Mouse (Mus musculus): ENCODE measurements around the gene Galnt17. TPM values are rescaled to one million over a fixed set of nuclear protein-coding genes. Genes with fewer than 3 reads are reported as not detected.

Galnt17 gene
- polyA plus RNA-seq, 1 experiment = 1.7 TPM

DNA sequence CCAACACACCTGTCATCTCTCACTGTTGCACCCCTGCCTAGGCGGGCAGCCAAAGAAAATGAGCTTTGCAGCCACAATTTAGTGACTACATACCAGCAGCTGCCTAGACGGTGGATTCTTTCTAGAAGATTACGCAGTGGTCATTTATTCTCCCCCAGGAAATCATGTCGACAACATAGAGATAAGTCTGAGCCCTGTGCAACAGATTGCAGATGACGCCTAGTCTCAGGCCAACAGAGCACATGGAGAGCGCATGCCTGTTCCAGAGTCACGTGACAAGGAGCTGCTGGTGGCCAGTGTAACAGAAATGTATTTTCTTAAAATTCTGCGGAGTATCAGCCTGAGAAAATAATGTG, 380.5 kb downstream of the Galnt17 start:
- DNase-seq (ENCODE audit: low read depth) = no peak

DNA sequence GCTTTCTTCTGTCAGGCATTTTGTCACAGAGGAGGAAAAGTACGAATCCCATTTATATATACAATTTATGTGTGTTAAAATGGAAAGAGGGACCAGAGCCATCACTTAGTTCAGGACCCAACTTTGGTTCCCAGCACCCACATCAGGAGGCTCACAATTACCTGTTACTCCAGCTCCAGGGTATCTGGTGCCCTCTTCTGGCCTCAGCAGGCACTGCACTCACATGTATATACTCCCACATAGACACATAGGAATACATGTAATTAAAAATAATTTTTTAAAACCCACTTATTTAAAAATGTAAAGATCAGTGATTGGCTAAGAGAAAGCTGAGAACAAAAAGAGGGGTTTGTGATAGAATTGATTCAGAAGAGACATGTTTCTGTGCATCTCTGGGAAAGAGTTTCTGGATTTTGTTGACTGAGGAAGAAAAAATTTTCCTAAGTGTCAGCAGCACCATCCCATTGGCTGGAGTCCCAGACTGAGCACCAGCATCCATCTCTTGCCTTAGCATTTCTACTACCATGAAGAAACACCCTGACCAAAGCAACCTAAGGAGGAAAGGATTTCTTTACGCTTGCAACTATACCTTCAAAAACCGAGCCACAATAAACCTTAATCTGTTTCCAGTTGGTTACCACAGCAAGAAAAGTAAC, 381.0 kb downstream of the Galnt17 start:
- DNase-seq (ENCODE audit: low read depth) = no peak

DNA sequence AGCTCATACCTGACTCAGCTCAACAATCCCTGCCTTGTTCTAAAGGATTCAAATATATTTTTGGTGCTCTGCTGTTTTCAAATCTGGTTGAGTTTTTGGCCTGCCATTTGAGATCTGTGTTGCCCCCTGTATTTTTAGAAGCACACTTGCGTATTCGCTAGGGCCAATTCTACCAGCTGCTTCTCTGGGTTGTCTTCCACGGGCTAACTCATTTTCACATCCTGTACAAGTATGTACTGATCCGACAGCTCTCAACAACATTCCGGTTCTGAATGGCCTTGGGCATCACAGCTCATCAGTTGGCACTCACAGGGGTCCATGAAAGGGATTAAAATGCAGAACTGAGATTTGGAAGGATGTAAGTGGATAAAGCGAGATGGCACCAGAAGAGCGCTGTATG, 382.6 kb downstream of the Galnt17 start:
- DNase-seq (ENCODE audit: low read depth) = no peak

DNA sequence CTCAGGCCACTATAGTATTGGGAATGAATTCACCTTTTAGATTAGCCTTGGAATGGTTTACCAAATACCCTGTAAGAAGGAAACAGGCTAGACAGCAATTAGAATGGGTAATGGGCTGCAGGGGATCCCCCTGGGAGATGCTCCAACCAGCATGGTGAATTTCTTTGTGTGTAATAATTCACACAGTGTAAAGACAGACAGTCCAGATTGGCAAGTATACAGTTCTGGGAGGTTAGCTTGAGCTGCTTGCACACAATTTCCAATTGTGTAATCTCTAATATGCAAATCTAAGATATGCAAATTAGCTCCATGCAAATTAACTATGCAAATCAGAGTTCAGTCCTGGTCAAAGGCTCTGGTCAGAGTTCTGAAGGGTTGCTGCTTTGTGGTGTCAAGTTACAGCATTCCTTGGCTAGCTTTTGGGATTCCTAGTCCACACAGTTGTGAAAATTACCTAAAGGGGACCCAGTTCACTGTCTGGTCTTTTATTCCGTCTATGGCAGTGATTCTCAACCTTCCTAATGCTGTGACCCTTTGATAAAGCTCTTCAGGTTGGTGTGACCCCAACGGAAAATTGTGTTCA, 384.0 kb downstream of the Galnt17 start:
- DNase-seq (ENCODE audit: low read depth) = no peak

DNA sequence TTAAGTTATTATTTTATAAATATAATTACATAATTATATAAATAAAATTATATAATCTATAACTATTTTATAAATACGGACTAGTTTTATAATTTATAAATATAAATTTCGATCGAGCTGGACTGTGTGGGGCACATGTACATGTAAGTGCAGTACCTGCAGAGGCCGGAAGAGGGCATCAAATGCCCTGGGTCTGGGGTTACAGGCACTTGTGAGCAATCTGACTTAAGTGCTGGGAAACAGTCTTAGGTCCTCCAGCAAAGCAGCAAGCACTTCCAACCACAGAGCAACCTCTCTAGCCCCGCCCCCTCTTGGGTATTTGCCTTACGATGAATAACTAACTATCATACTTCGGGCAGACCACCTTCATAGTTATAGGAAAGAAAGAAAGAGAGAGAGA, 388.3 kb downstream of the Galnt17 start:
- DNase-seq (ENCODE audit: low read depth) = no peak

DNA sequence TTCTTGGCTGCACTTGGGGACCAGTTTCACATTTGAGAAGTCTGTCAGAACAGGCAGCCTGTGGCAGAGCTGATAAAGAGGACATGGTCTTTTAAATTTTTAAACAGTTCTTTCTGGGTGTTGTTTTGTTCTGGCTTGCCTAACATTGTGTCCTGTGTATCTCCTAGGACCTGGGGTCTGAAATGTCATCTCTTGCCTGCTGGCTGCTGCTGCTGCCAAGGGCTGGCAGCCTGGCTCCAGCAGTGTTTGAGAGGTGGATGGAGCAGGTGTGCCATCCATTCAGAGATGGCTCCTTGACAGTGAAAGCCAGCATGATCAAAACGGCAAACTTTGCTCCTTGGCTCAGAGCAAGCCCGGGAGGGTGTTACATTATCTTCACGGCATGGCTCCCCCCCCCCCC, 393.7 kb downstream of the Galnt17 start:
- no peak for DNase-seq (ENCODE audit: low read depth)

DNA sequence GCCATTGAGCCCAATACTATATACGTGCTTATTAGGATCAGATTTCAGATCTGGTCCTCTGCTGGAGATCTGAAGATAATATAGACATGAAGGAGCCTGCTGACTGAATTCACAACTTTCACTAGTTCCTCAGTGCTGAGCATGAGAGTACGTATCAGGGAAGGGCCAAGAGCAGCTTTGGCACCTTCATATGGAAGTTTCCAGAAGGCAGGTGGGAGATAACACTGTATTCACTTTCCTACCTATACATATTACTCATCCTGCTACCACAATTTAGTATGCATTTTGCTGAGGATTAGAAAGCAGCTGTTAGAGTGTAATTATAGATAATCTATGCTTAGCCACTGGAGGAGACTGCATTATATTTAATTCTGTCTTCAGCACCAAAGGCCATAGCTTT, 396.7 kb downstream of the Galnt17 start:
- no peak for DNase-seq (ENCODE audit: low read depth)

DNA sequence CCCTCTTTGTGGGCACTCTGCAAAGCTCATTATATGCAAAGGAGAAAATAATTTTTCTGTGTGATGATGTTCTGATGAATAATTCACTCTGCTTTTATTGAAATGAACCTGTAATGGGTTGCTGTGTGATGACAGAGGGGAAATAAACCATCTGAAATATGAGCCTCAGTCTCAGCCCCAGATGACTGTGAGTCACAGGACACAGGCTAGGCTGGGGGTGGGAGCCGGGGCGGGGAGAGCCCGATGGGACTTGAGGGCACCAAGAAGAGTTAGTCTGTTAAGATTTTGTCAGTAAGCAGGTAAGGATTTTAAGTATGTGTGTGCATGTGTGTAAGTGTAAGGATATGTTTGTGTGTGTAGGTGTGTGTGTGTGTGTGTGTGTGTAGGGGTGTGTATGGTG, 406.6 kb downstream of the Galnt17 start:
- no peak for DNase-seq (ENCODE audit: low read depth)

DNA sequence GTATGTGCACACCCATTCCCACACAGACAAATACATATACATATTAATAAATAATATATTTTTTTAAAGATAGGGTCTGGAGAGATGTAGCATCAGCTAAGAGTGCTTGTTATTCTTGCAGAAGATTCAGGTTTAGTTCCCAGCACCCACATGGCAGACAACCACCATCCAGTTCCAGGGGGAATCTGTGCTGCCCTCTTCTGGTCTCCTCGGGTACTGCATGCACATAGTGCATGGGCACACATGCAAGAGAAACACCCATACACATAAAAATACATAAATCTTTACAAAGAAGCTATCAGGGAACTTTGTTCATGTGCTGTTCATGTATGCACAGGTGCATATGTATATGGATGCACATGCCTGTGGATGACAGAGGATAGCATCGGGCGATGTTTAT, 412.3 kb downstream of the Galnt17 start:
- no peak for DNase-seq (ENCODE audit: low read depth)

DNA sequence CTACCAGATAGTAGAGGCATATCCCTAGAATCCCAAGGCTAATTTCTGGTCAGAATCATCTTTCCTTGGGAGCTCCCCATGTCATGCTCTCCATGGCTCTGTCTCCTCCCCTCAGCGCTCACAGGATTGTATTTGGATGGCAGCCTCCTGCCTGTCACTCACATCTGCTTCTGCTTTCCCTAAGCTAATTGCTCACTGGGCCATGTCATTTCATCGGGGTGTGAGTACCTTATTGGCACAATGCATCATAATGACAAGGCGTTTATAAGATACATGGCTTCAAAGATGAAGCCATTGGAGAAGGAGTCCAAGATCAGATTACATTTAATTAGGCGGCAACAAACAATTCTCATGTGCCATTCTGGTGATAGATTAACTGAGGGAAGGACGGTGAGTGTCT, 416.6 kb downstream of the Galnt17 start:
- no peak for DNase-seq (ENCODE audit: low read depth)

DNA sequence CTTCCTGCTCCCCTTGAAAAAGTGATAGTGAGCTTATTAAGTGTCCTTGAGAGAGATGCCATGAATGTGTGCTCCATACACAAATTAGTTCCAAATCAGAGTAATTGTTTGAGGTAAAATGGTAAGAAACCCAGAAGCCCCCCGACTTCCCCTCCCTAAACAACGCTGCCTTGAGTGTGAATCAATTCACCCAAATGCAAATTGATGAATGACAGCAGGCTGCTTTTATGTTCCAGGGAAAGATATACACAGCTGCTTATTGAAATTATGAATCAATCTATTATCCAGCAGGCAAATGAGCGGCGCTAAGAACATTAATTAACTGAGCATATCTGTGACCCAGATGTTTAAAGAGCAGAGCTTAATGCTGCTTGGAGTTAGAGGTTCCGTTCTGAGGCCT, 428.0 kb downstream of the Galnt17 start:
- no peak for DNase-seq (ENCODE audit: low read depth)

DNA sequence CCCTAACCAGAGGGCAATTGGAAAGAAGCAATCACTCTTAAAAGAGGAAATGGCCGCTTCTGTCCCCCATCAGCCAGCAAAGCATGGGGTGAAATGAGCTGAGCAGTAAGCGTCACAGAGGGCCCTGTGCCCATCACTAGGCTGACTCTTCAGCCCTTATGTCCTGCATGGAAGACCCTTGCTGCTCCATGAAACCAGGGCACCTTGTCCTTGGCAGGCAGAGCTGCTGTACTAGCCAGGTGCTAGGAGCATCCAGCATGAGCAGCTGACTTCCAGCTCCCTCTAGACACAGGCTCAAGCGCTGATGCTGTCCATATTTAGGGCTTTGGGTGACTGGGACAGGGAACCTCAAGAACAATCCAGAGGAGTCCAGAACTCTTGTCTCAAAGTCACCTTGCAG, 432.9 kb downstream of the Galnt17 start:
- DNase-seq (ENCODE audit: low read depth) = no peak

DNA sequence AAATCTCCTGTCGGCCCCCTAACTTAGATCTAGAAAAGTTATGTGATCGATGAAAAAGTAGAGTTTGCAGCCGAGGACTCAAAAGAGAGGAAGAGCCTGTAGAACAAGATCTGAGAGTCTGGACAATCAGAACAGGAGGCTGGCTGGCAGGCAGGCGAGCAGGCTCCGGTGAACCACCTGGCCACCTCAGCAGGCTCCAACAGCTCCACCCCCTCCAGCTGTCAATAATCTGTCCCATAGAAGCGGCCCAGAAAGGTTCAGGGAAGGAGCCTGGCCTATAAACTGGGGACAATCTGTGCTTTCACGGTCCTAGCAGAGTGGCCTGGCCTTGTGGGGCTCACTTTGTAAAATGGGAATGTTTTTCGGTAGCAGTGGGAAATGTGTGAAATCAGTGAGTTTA, 437.2 kb downstream of the Galnt17 start:
- DNase-seq (ENCODE audit: low read depth) = no peak

DNA sequence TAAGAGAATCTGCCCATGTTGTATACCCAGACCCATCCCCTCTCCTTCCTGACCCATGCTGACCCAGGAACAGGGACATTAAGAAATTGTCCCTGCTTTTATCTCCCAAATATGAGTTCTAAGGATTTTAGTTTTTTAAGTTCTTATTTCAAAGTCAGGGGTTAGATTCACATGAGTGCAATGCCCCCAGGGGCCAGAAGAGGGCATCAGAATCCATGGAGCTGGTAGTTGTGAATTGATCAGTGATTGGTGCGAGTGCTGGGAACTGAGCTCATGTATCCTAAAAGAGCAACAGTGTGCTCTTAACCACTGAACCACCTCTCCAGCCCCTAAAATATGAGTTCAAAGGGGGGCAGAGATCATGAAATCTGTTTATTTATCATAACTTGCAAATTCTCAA, 438.4 kb downstream of the Galnt17 start:
- no peak for DNase-seq (ENCODE audit: low read depth)

DNA sequence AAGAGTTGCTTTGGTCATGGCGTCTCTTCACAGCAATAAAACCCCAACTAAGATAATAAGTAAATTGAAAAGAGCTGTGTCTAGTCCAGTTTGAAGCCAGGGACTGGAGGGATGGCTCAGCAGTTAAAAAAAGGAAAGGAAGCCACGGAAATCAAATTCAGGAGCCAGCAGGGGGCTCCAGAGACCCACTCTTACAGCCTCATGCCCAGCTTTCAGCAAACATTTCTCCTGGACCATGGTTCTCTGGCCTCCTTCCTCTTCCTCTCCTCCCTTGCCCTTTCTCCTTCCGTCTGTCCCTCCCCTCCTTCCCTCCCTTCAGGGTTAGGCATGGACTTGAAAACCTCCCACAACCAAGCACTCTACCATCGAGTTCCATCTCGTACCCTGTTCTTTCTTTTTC, 446.0 kb downstream of the Galnt17 start:
- no peak for DNase-seq (ENCODE audit: low read depth)

DNA sequence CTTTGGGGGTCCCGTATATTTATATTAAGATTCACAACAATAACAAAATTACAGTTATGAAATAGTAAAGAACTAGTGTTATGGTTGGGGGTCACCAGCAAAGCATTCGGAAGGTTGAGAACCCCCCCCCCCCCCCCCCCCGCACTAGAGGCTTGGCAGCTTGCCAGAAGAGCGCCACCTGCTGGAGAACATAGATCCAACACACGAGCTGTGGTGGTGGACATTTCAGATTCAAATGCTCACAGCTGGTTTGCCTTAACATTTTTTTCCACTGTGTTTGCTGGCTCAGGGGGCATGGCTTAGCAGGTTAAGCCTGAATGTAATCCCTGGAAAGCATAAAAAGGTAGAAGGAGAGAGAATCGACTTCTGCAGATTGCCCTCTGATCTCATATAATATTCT, 448.6 kb downstream of the Galnt17 start:
- no peak for DNase-seq (ENCODE audit: low read depth)

DNA sequence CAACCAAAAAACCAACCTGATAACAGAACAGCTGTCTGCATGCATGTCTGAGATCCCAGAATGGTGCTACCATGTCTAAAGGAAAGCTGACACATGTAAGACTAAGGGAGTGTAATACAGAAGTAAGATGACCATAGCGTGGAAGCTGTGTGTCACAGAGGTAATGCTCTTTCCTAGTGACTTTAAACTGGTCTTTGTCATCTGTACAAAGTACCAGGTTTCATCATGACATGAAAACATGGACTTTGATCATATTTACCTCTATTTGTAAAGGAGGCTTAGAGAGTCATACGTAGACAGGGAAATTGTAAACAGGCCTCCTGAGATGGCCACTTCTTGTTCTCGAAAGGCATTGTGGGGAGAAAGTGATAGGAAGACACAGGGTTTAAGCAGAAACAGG, 449.6 kb downstream of the Galnt17 start:
- DNase-seq (ENCODE audit: low read depth) = no peak

DNA sequence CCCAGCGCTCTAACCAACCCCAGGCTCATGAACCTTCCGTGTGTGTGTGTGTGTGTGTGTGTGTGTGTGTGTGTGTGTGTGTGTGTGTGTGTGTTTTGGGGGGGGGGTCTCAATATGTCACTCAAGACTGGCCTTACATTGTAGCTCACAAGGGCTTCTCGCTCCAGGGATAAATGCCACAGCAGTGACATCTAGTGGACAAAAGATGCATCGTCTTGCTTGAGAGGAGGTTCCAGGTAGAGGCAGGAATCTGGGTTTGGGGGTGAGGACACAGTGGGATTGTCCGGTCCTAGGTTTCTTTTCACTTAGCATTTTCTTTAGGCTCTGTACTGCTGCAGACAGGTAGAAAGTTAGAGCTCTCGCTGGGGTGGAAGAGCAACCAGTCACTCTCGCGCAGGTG, 450.1 kb downstream of the Galnt17 start:
- peak; percentile 1 for DNase-seq (ENCODE audit: low read depth)

DNA sequence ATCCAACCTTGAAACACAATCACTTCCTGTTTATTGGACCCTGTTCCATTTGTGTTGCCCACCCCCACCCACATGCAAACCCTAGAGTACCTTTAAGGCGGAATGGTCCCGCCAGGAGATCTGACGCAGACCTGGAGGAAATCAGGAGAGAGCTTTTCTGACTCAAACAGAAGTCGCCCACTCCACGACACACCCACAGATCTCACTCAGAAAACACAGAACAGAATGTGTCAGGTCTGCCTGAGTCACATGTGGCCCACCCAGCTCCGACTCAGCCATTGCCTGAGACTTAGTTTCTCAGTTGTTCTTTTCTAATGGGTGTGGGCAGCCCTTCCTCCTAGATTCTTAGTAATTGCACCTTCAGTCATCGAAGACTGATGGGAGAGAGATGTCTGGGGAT, 453.9 kb downstream of the Galnt17 start:
- no peak for DNase-seq (ENCODE audit: low read depth)

DNA sequence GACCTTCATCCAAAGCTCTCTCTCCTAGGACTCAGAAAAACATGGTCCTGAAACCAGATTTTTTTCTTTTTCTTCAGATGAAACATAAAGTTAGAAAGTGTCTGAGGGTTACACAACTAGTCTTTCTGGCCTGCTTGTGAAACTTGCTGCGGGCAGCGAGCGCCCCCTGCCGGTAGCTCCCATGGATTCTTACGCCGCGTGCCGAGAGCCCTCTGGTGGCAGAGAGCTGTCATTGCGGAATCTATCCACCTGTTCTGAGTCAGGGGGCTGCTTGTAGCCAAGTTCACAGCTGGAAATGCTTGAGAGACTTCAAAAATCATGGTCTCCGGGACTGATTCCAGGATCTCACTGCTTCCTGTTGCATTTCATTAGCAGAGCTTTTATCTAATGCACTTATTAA, 454.9 kb downstream of the Galnt17 start:
- DNase-seq (ENCODE audit: low read depth) = peak; percentile 1

DNA sequence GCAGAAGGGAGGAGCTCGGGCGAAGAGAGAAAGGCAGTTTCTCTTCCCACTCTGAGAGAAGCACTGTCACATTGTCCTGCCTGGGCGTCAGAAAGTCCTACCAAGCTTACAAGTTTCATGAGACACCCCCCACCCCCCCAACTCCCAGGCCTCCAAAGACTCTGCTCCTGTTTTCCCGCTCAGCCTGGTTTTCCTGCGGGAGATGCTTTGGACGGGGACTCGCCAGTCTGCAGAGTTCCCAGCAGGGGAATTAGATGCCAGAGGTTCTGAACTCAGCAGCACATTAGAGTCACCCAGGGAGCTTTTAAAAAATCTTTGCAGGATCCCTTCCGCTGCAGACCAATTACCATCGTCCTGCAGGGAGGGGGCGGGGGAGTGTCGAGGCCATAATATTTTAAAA, 456.1 kb downstream of the Galnt17 start:
- DNase-seq (ENCODE audit: low read depth) = no peak

DNA sequence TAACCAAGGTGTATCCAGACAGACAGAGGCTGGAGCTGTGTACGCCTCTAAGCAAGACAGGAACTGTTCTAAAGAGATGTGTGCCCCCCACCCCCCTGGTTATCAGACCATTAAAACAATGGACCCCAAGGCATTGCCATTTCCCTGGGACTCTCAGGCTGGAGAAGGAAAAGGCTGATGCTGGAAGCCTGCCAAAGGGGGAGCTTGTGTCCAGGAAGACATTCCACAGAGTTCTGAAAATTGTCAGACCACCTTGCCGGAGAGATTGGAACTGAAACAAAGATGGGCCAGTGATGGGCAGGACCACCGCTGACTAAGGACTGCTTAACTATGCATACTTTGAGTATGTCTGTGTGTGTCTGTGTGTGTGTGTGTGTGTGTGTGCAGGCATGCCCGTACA, 458.7 kb downstream of the Galnt17 start:
- no peak for DNase-seq (ENCODE audit: low read depth)

DNA sequence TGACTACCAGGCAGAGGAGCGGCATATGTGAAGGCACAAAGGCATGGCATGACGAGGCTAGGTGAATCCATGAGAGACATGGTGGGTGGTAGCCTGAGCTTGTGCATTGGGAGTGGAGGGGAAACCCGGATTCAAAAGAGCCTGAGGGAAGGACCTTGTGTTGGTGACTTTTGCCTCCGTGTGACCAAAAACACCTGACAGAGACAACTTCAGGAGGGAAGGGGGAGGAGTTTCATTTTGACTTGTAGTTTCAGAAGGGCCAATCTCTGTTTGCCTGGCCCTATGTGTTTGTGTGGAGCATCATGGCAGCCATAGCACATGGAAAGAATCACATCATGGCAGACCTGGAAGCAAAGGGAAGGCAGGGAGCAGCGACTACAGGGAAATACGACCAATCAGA, 459.7 kb downstream of the Galnt17 start:
- no peak for DNase-seq (ENCODE audit: low read depth)

DNA sequence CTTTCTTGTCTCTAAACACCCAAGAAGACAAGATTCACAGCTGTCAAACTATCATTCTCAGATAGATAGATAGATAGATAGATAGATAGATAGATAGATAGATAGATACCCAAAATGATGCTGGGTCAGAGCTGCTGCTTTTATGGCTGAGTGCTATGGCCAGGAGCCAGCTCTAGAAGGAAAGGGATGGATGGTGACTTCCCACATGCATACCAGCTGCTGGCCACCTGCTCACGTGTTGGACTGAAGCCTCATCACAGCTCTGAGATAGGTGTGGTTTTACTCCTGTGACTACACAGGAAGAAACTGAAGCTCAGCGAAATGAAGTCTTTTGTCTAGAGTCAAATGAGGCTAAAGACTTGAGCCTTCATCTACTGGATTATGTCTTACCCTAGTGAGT, 482.5 kb downstream of the Galnt17 start:
- no peak for DNase-seq (ENCODE audit: low read depth)

Data from gonadal fat pad, adult 2 months (tissue).